Mouse (Mus musculus) liver, embryonic 14.5 days (tissue): ENCODE measurements around the gene Nme2. TPM values are rescaled to one million over a fixed set of nuclear protein-coding genes. Genes with fewer than 3 reads are reported as not detected.

Source experiments
- ATAC-seq: fragments of 200-750 bp; cut with Nextera tagmentation; 2 replicates; pipeline ENCODE4 v1.8.0; 2017; ENCODE audit warnings: moderate number of reproducible peaks, mild to moderate bottlenecking, moderate library complexity; ENCODE audit not compliant: insufficient read depth
- DNase-seq, 3 experiments: peaks; one replicate each; pipeline ENCODE4 v3.0.0-alpha.2; 2012 to 2013; ENCODE audit warnings: low read depth in 3 of 3, low spot score in 3 of 3
- H3K27ac ChIP-seq: fragments of 300-500 bp; sonication (generic); 2 replicates; pipeline ENCODE4 v1.5.1; 2014; ENCODE audit warnings: moderate library complexity, mild to moderate bottlenecking, control low read depth, inconsistent platforms
- H3K27me3 ChIP-seq: fragments of 300-500 bp; sonication (generic); 2 replicates; pipeline ENCODE4 v1.6.1; 2014; ENCODE audit warnings: mild to moderate bottlenecking, low read length, moderate library complexity; ENCODE audit not compliant: control insufficient read depth, insufficient read depth
- H3K36me3 ChIP-seq: fragments of 300-500 bp; sonication (generic); replicated peaks from 2 replicates; pipeline ENCODE4 v1.6.1; 2014; ENCODE audit warnings: low read depth; ENCODE audit not compliant: control insufficient read depth, insufficient read depth
- H3K4me1 ChIP-seq, 2 experiments: fragments of 200-500 bp in 1 of 2; fragments of 300-500 bp in 1 of 2; sonication (generic) in 1 of 2; replicated peaks; 2 replicates each; pipeline ENCODE4 v1.6.1; 2012 to 2014; ENCODE audit warnings: antibody characterized with exemption in 1 of 2, inconsistent platforms in 1 of 2, low read length in 1 of 2; ENCODE audit not compliant: control insufficient read depth in 2 of 2, insufficient read depth in 2 of 2
- H3K4me2 ChIP-seq: fragments of 300-500 bp; sonication (generic); 2 replicates; pipeline ENCODE4 v1.6.1; 2014; ENCODE audit warnings: low read depth, mild to moderate bottlenecking, control low read depth, moderate library complexity
- H3K4me3 ChIP-seq, 2 experiments: fragments of 200-500 bp in 1 of 2; fragments of 300-500 bp in 1 of 2; sonication (generic) in 1 of 2; 2 replicates each; pipeline ENCODE4 v1.5.1; 2012 to 2014; ENCODE audit warnings: low read depth in 2 of 2, low read length in 2 of 2, mild to moderate bottlenecking in 2 of 2, control low read depth in 1 of 2, inconsistent platforms in 1 of 2, moderate library complexity in 1 of 2; ENCODE audit not compliant: insufficient read depth in 1 of 2
- H3K9ac ChIP-seq: fragments of 300-500 bp; sonication (generic); replicated peaks from 2 replicates; pipeline ENCODE4 v1.6.1; 2014; ENCODE audit warnings: mild to moderate bottlenecking, control low read depth, moderate library complexity
- H3K9me3 ChIP-seq: fragments of 300-500 bp; sonication (generic); 2 replicates; pipeline ENCODE4 v1.6.1; 2016; ENCODE audit warnings: low read length, mixed read lengths; ENCODE audit not compliant: control insufficient read depth
- CTCF ChIP-seq: IDR thresholded peaks from 2 replicates; pipeline ENCODE4 v1.5.1; 2016; ENCODE audit warnings: antibody characterized with exemption, low read depth, control low read depth
- EP300 ChIP-seq: IDR thresholded peaks from 2 replicates; pipeline ENCODE4 v1.6.1; 2016; ENCODE audit warnings: antibody characterized with exemption, low read depth
- WGBS: fragments of 180-500 bp; shearing (Covaris S2); extraction: QIAGEN DNeasy Blood & Tissue Kit; methylation state at CpG from one replicate; pipeline ENCODE4 v1.1.7; 2014; ENCODE audit not compliant: insufficient replicate concordance; 5-methylcytosine and 5-hydroxymethylcytosine counted together
- polyA plus RNA-seq, 2 experiments: library from polyadenylated mRNA; depleted of rRNA in 1 of 2; stranded (reverse) in 1 of 2; unstranded in 1 of 2; fragments of >200 nt; fragmentation: Nextera tagmentation in 1 of 2; extraction: Ambion mirVana in 1 of 2; gene quantifications; 2 replicates each; pipeline versions ENCODE4 v1.2.1 to v1.2.3; 2012 to 2014

The Nme2 gene
- 126 and 131 TPM in 2 replicates for polyA plus RNA-seq (2012; rRNA removed)
- polyA plus RNA-seq (2014; fragmentation: Nextera tagmentation; extraction: Ambion mirVana), result 102 and 117 TPM in 2 replicates

DNA sequence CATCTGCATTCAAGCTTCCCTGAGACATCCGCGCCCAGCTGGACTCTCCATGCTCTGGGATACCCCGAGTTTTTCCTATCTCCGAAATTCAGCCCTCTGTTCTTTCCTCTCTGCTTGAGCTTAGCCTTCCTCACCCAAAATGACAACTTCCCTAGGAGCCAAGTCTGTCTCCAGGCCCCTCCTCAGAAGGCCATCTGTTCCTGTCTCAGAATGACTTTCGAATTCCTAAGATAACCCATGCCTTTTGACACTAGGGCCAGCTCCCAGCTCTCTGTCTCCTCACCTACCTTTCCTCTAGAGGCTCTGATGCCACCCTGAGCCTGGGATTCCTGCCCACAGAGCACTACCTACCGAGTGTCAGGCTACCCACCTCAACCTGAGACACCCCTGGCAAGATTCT, at the start of gene Nme2:
TSS of gene Nme2 (minus strand) at position 101 of the 400 bp plus-strand sequence.
- TF ChIP-seq CTCF, result no peak
- no peak for TF ChIP-seq EP300
- no peak within 1 kb of the TSS for H3K27ac ChIP-seq
- peak within 1 kb of the TSS; percentile 86 for H3K4me2 ChIP-seq
- peak within 1 kb of the TSS; percentile 61 to 66 for H3K4me3 ChIP-seq
- H3K9me3 ChIP-seq, result no peaks in the 10 kb centered on the region
- under 1% methylated on average over 6 of the region's 6 CpGs for WGBS
- peaks cover 0 to 8% of the 10 kb centered on the region in 2 experiments; a peak in 2 of 4 replicates for H3K4me1 ChIP-seq
- peak; percentile 3; the same call in 1 of the 2 replicates for ATAC-seq
- no peak for DNase-seq
- peak within 1 kb of the TSS; percentile 58 for H3K9ac ChIP-seq
- H3K36me3 ChIP-seq, result peaks cover 8% of the 10 kb centered on the region
- no peaks in the 10 kb centered on the region for H3K27me3 ChIP-seq

DNA sequence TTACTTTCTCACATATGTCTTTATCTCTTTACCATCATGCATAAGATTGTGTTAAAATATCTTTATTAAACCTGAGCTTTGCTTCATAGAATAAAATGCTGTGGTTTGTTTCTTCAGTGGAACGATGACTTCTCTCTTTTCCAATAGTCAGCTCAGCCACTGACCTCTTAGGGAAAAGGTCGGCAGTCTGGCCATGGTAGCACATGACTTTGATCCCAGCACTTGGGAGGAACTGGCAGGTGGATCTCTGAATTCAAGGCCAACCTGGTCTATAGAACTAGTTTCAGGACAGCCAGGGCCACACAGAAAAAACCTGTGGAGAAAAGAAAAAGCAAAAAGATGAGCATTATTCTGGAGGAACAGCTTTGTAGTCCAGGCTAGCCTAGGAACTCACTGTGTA, 47.3 kb upstream of the Nme2 start:
- no peak overlapping the region for H3K4me3 ChIP-seq
- ATAC-seq, result no peak
- no peak overlapping the region for H3K4me2 ChIP-seq
- H3K9ac ChIP-seq, result no peak overlapping the region
- no peak for DNase-seq
- TF ChIP-seq CTCF, result no peak
- no peak for TF ChIP-seq EP300
- H3K27ac ChIP-seq, result no peak overlapping the region
- no peaks in the 10 kb centered on the region for H3K36me3 ChIP-seq
- 61% methylated on average over 2 of the region's 2 CpGs for WGBS
- no peaks in the 10 kb centered on the region; a peak in 2 of 4 replicates for H3K4me1 ChIP-seq
- no peaks in the 10 kb centered on the region for H3K9me3 ChIP-seq
- no peaks in the 10 kb centered on the region for H3K27me3 ChIP-seq

DNA sequence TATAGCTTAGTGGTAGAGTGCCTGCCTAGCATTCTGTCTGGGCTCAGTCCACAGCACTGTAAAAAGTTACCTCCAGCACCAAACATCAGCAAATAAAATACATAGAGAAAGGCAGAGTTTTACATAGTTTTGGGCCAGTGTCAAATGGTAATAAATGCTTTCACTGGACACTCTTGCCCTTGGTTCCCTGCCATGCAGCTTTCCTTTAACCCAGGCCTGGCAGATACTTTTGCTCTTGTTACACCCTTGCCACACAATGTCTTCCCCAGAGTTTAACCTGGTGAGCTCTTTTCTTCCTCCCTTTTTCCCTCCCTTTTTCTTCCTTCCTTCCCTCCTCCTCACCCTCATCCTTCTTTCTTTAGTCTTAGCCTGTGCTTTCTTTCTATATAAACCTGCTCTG, 43.2 kb upstream of the Nme2 start:
- no peak overlapping the region for H3K9ac ChIP-seq
- no peaks in the 10 kb centered on the region for H3K9me3 ChIP-seq
- peaks cover 14 to 15% of the 10 kb centered on the region in 2 experiments for H3K4me1 ChIP-seq
- no peak overlapping the region for H3K4me2 ChIP-seq
- H3K36me3 ChIP-seq, result no peaks in the 10 kb centered on the region
- no peak overlapping the region for H3K4me3 ChIP-seq
- no peak overlapping the region for H3K27ac ChIP-seq
- ATAC-seq, result no peak
- H3K27me3 ChIP-seq, result no peaks in the 10 kb centered on the region
- TF ChIP-seq CTCF, result no peak
- no peak for TF ChIP-seq EP300
- no peak for DNase-seq

DNA sequence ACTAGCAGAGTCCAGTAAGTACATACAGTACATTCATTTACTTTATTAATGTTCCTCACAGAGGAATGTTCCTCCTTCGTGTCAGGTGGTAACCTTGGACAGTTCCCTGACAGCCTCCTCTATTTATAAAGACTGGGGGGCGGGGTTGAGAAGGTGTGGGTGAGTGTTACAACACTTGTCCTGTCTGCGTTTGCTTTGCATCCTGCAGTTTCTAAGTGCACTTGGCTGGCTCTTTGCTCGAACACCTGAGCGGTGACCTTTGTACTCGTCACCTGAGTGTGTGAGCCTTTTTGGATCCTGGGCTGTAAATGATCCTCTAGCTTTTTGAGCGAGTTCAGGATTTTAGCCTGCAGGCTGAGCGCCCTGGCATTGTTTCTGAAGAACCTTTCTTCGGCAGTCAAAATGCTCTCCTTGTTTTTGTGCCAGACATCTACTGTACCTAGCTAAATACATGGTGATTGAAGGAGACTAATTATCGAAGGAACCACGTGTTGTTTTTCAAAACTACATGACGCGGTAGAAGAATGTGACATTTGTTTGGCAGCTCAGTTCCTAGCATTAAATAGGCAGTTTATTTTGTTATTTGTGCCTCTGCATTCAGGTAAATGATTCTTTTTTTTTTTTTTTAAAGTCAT, 41.2 kb upstream of the Nme2 start:
- H3K4me1 ChIP-seq, result peaks cover 15 to 16% of the 10 kb centered on the region in 2 experiments
- peak overlapping the region; percentile 37 to 91 for H3K4me3 ChIP-seq
- H3K9ac ChIP-seq, result peak overlapping the region; percentile 95
- no peak for ATAC-seq
- no peaks in the 10 kb centered on the region for H3K9me3 ChIP-seq
- no peak overlapping the region for H3K27ac ChIP-seq
- H3K36me3 ChIP-seq, result no peaks in the 10 kb centered on the region
- TF ChIP-seq EP300 (no peak), CTCF (no peak)
- no peaks in the 10 kb centered on the region for H3K27me3 ChIP-seq
- WGBS, result 40% methylated on average over 13 of the region's 13 CpGs
- peak overlapping the region; percentile 100 for H3K4me2 ChIP-seq
- DNase-seq, result peak in 2 of 3 experiments; percentile 33 to 46

GRCm38 (mm10) chr11:93996306-93997140, 40.5 kb upstream of the Nme2 start:
- peak; percentile 17 for ATAC-seq
- DNase-seq, result peak in 2 of 3 experiments; percentile 9 to 40
- H3K4me1 ChIP-seq, result peaks cover 15 to 16% of the 10 kb centered on the region in 2 experiments
- H3K36me3 ChIP-seq, result no peaks in the 10 kb centered on the region
- peak overlapping the region; percentile 88 to 91 for H3K4me3 ChIP-seq
- peak overlapping the region; percentile 95 for H3K9ac ChIP-seq
- H3K4me2 ChIP-seq, result peak overlapping the region; percentile 100
- TF ChIP-seq EP300 (no peak), CTCF (no peak)
- H3K27ac ChIP-seq, result peak overlapping the region; percentile 91
- no peaks in the 10 kb centered on the region for H3K27me3 ChIP-seq
- WGBS, result under 1% methylated on average over 58 of the region's 58 CpGs
- H3K9me3 ChIP-seq, result no peaks in the 10 kb centered on the region
